Mouse (Mus musculus) activated CD4-positive, CD25-positive, alpha-beta regulatory T cell, adult 4 months (primary cell): ENCODE measurements around the gene Zfp697. TPM values are rescaled to one million over a fixed set of nuclear protein-coding genes. Genes with fewer than 3 reads are reported as not detected.
"Not testable (repeated sequence)": the region's sequence is repeated elsewhere in the genome, so short reads cannot be mapped to it uniquely, and the experiment has no call there.

ENCODE experiments used
- ATAC-seq: one replicate; pipeline ENCODE4 v1.8.0; 2017
- polyA plus RNA-seq, 2 experiments: library from polyadenylated mRNA; unstranded; fragments of 100-300 nt; shearing (Covaris generic); gene quantifications; one replicate each; pipeline ENCODE4 v1.2.1; 2017

Gene Zfp697
- polyA plus RNA-seq, 2 experiments from 2014 or later: 0.11 TPM; not detected in 1

- ATAC-seq: no peak
These were observed 338.5 kb downstream of the Zfp697 start for GRCm38 (mm10) chr3:98720740-98721139.

GRCm38 (mm10) chr3:98724376-98724775 lies 342.1 kb downstream of the Zfp697 start, which contains the start of gene Hsd3b2:
Gene Hsd3b2 (minus strand): TSS chr3:98724543.
- no peak for ATAC-seq

GRCm38 (mm10) chr3:98726281-98726680 lies 344.0 kb downstream of the Zfp697 start:
- no peak for ATAC-seq

- ATAC-seq: no peak
These were observed 351.5 kb downstream of the Zfp697 start for GRCm38 (mm10) chr3:98733724-98734123.

- no peak for ATAC-seq
These were observed 352.1 kb downstream of the Zfp697 start for GRCm38 (mm10) chr3:98734340-98734739.

- ATAC-seq: not testable (repeated sequence)
These were observed 358.8 kb downstream of the Zfp697 start for GRCm38 (mm10) chr3:98741043-98741442.

GRCm38 (mm10) chr3:98752171-98752570 lies 369.9 kb downstream of the Zfp697 start:
- no peak for ATAC-seq

- no peak for ATAC-seq
These were observed 374.6 kb downstream of the Zfp697 start for GRCm38 (mm10) chr3:98756836-98757235.

GRCm38 (mm10) chr3:98764155-98764554 lies 381.9 kb downstream of the Zfp697 start:
- no peak for ATAC-seq

- no peak for ATAC-seq
These were observed 398.7 kb downstream of the Zfp697 start for GRCm38 (mm10) chr3:98780921-98781320.

GRCm38 (mm10) chr3:98782181-98782868 lies 400.1 kb downstream of the Zfp697 start:
- ATAC-seq: no peak

- no peak for ATAC-seq
These were observed 404.3 kb downstream of the Zfp697 start for GRCm38 (mm10) chr3:98786551-98786950.

Other genes starting within 250 kb of the Zfp697 start
- not detected for gene Adam30, start 221.8 kb upstream of the Zfp697 start, polyA plus RNA-seq
- gene Reg4, start 160.3 kb upstream of the Zfp697 start, polyA plus RNA-seq: not detected
- gene Hmgcs2, start 102.0 kb upstream of the Zfp697 start, polyA plus RNA-seq: not detected
- gene Phgdh, start 42.5 kb upstream of the Zfp697 start, polyA plus RNA-seq: 100 to 1,000 TPM; 107 to 156 TPM
- not detected for gene Gm4450, start 74.7 kb downstream of the Zfp697 start, polyA plus RNA-seq
- gene Hsd3b4, start 128.1 kb downstream of the Zfp697 start, polyA plus RNA-seq: not detected
- gene Gm10681, start 206.3 kb downstream of the Zfp697 start, polyA plus RNA-seq: not detected
- gene Hsd3b5, start 247.8 kb downstream of the Zfp697 start, polyA plus RNA-seq: not detected